Mouse (Mus musculus): ENCODE data around the gene Glt8d1. TPM values are rescaled to one million over a fixed set of nuclear protein-coding genes. Genes with fewer than 3 reads are reported as not detected.

Glt8d1 gene
- polyA plus RNA-seq, 1 experiment, result 65.6 TPM

DNA sequence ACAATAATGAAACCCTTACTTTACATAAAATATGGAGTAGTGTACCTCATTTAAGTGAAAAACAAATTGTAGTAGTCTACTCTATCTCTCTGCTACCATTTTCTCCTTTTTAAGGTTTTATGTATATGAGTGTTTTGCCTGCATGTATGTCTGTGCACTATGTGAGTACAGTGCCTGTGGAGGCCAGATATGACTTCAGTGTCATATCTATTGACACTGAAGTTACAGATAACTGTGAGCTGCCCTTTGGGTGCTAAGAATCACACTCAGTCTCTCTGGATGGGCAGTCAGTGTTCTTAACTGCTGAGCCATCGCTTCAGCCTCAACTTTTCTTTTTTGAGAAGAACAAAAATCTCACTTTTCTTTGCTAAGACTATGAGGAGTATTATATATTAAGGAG is 44.6 kb downstream of the Glt8d1 start:
- Histone ChIP-seq H3K4me3 (ENCODE audit: insufficient read depth, low read length) (no peak overlapping the region), H3K4me1 (ENCODE audit: control insufficient read depth, insufficient read depth, low read length) (no peaks in the 10 kb centered on the region), H3K27ac (ENCODE audit: insufficient read depth, low read depth, low read length) (no peak overlapping the region)

More for the DNA sequence above, 44.6 kb downstream of the Glt8d1 start:
- no peak for TF ChIP-seq CTCF (IDR thresholded peaks at IDR 0.05; ENCODE audit: low read depth, low read length)
- no peak for TF ChIP-seq POLR2A (IDR thresholded peaks at IDR 0.05; ENCODE audit: borderline replicate concordance, low read depth, low read length)

Other genes with a start within 250 kb of the Glt8d1 start
- 8.0 and 8.4 TPM in 2 replicates for gene Tmem110, start 175.8 kb upstream of the Glt8d1 start, polyA plus RNA-seq (2012; ENCODE audit: insufficient read depth, insufficient read length, missing spikeins)
- gene Mustn1, start 122.2 kb upstream of the Glt8d1 start, polyA plus RNA-seq (2012; ENCODE audit: insufficient read depth, insufficient read length, missing spikeins), result 1.0 and 1.5 TPM in 2 replicates
- not detected in 2 replicates for gene Itih4, start 114.9 kb upstream of the Glt8d1 start, polyA plus RNA-seq (2012; ENCODE audit: insufficient read depth, insufficient read length, missing spikeins)
- not detected in 2 replicates for gene Itih3, start 77.6 kb upstream of the Glt8d1 start, polyA plus RNA-seq (2012; ENCODE audit: insufficient read depth, insufficient read length, missing spikeins)
- not detected in 2 replicates for gene Itih1, start 58.1 kb upstream of the Glt8d1 start, polyA plus RNA-seq (2012; ENCODE audit: insufficient read depth, insufficient read length, missing spikeins)
- 6.1 and 6.3 TPM in 2 replicates for gene Nek4, start 50.0 kb upstream of the Glt8d1 start, polyA plus RNA-seq (2012; ENCODE audit: insufficient read depth, insufficient read length, missing spikeins)
- gene Spcs1, start 272 bp downstream of the Glt8d1 start, polyA plus RNA-seq (2012; ENCODE audit: insufficient read depth, insufficient read length, missing spikeins), result 231 and 244 TPM in 2 replicates
- 33.7 and 34.4 TPM in 2 replicates for gene Pbrm1, start 17.7 kb downstream of the Glt8d1 start, polyA plus RNA-seq (2012; ENCODE audit: insufficient read depth, insufficient read length, missing spikeins)
- gene Gnl3, start 17.8 kb downstream of the Glt8d1 start, polyA plus RNA-seq (2012; ENCODE audit: insufficient read depth, insufficient read length, missing spikeins), result 25.4 and 26.5 TPM in 2 replicates
- gene Smim4, start 127.6 kb downstream of the Glt8d1 start, polyA plus RNA-seq (2012; ENCODE audit: insufficient read depth, insufficient read length, missing spikeins), result 90.6 and 95.8 TPM in 2 replicates
- 135 and 136 TPM in 2 replicates for gene Nt5dc2, start 129.7 kb downstream of the Glt8d1 start, polyA plus RNA-seq (2012; ENCODE audit: insufficient read depth, insufficient read length, missing spikeins)
- 1,445 and 1,606 TPM in 2 replicates for gene Stab1, start 167.2 kb downstream of the Glt8d1 start, polyA plus RNA-seq (2012; ENCODE audit: insufficient read depth, insufficient read length, missing spikeins)
- 4.0 and 4.1 TPM in 2 replicates for gene Tnnc1, start 206.9 kb downstream of the Glt8d1 start, polyA plus RNA-seq (2012; ENCODE audit: insufficient read depth, insufficient read length, missing spikeins)
- gene Nisch, start 215.5 kb downstream of the Glt8d1 start, polyA plus RNA-seq (2012; ENCODE audit: insufficient read depth, insufficient read length, missing spikeins), result 366 and 398 TPM in 2 replicates
- gene Sema3g, start 216.5 kb downstream of the Glt8d1 start, polyA plus RNA-seq (2012; ENCODE audit: insufficient read depth, insufficient read length, missing spikeins), result not detected in 2 replicates
- gene Phf7, start 249.9 kb downstream of the Glt8d1 start, polyA plus RNA-seq (2012; ENCODE audit: insufficient read depth, insufficient read length, missing spikeins), result 10.5 and 13.2 TPM in 2 replicates